Mouse (Mus musculus): Measurements from ENCODE around the gene Rap1gds1.

DNA sequence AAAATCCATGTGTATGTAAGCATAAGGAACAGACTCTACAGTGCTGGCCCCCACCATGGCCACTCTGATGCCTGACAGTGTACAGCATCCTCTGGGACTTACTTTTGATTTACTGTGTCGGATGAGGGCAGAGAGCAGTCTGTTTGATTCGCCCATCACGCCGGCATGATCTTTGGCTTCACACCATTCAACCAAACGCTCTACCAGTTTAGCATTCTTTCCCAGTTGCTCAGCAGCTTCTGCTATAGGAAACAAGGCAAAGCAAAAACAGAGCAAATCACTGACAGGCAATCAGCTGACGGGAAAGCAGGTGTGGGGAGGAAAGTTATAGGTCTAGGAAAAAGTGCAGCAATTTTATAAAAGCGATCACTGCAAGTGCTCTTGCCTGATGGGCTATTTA lies 119.8 kb downstream of the Rap1gds1 start:
- TF ChIP-seq CTCF (IDR thresholded peaks at IDR 0.05; ENCODE audit: low read depth) (no peak), EP300 (optimal IDR thresholded peaks at IDR 0.05) (no peak)

Measured in stomach, postnatal 0 days (tissue).